Mouse (Mus musculus): ENCODE results near the gene Mrpl51. TPM values are rescaled to one million over a fixed set of nuclear protein-coding genes. Genes with fewer than 3 reads are reported as not detected.

Gene Mrpl51
- polyA plus RNA-seq, 1 experiment from 2014 or later = 232 TPM

DNA sequence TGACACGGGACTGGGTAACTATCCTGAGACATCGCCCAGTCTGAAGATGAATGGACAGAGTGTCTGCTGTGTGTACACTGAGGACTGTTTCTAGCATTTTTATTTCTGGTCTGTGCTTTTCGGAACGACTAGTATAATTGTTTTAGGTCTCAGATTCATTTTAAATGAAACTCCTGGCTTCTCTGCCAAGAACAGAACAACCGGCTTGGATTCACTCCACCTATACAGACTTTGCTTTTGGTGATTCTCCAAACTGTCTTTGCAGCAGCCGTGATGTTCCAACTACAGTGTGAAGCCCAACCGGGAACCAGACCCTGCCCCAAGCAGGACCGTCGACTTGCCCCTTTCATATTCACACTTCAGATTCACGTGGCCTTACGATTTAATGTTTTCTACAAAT, 26.3 kb downstream of the Mrpl51 start:
- H3K27me3 ChIP-seq (ENCODE audit: control insufficient read depth, insufficient read depth, low read length) = no peaks in the 10 kb centered on the region
- H3K4me2 ChIP-seq (ENCODE audit: low read depth, low read length) = no peak overlapping the region
- ATAC-seq (ENCODE audit: insufficient read depth, low FRiP score) = no peak
- peaks cover 7% of the 10 kb centered on the region; the same call in 1 of the 2 replicates for H3K4me1 ChIP-seq (ENCODE audit: control insufficient read depth, insufficient read depth, low read length)
- no peaks in the 10 kb centered on the region; the same call in 1 of the 2 replicates for H3K9me3 ChIP-seq (replicated peaks; ENCODE audit: control insufficient read depth, low read length)
- 0 out of 2 replicates have a peak overlapping the region, but pooled peaks have one; percentile 16 for H3K27ac ChIP-seq (ENCODE audit: low read length)
- no peaks in the 10 kb centered on the region for H3K36me3 ChIP-seq (ENCODE audit: control insufficient read depth, insufficient read depth, low read length)
- no peak overlapping the region for H3K4me3 ChIP-seq (replicated peaks; ENCODE audit: low read length)
- WGBS = 78% methylated on average over 11 of the region's 11 CpGs
- H3K9ac ChIP-seq (ENCODE audit: low read length) = no peak overlapping the region

DNA sequence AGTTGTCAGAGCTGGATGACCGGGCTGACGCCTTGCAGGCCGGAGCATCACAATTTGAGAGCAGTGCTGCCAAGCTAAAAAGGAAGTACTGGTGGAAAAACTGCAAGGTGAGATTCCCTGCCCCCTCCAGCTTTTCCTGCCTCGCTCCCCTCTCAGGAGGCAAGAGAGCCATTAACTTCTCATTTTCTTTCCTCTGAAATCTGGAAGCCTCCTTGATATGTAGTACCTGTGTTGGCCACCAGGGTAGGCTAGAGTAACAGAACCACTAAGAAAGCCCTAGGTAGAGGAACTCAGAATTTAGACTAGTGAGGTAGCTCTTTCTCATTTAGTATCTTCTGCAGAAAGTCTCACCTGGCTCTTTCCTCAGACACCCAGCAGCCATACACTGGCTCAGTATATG, 27.4 kb downstream of the Mrpl51 start:
- H3K9ac ChIP-seq (ENCODE audit: low read length) = no peak overlapping the region
- no peak overlapping the region for H3K27ac ChIP-seq (ENCODE audit: low read length)
- no peaks in the 10 kb centered on the region for H3K36me3 ChIP-seq (ENCODE audit: control insufficient read depth, insufficient read depth, low read length)
- peaks cover 7% of the 10 kb centered on the region; the same call in 1 of the 2 replicates for H3K4me1 ChIP-seq (ENCODE audit: control insufficient read depth, insufficient read depth, low read length)
- H3K4me3 ChIP-seq (replicated peaks; ENCODE audit: low read length) = no peak overlapping the region
- no peak for ATAC-seq (ENCODE audit: insufficient read depth, low FRiP score)
- no peaks in the 10 kb centered on the region for H3K27me3 ChIP-seq (ENCODE audit: control insufficient read depth, insufficient read depth, low read length)
- H3K4me2 ChIP-seq (ENCODE audit: low read depth, low read length) = no peak overlapping the region
- WGBS = 64% methylated on average over 4 of the region's 4 CpGs
- no peaks in the 10 kb centered on the region; the same call in 1 of the 2 replicates for H3K9me3 ChIP-seq (replicated peaks; ENCODE audit: control insufficient read depth, low read length)

DNA sequence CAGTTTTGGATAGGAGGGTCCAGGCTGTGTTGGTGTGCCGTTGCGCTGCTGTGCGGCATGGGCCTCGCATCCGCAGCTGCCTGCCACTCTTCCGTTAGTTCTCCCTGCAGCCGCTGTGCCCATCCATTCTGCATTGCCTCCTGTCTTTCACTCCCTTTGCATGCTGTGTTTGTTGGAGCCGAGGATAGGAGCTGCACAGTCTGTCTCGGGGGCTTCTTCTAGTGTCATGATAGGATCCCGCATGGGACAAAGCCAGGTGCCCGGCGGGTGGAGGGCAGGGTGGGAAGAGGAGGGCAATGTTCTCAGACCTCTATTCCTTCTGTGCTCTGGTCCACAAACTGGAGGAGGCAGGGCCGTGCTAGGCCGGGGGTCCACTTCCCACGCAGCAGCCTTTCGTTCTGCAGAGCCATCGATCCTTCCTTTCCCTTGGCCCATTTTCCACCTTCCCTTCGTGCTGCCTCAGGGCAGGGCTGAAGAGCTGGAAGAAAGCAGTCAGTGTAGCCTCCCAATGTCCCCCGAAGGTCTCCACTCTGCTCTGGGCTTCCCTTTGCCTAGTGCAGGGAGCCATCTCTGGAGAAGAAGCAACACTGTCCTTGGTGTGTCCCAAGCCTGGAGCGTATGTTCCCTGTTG, 29.6 kb downstream of the Mrpl51 start:
- no peaks in the 10 kb centered on the region for H3K36me3 ChIP-seq (ENCODE audit: control insufficient read depth, insufficient read depth, low read length)
- H3K27me3 ChIP-seq (ENCODE audit: control insufficient read depth, insufficient read depth, low read length) = no peaks in the 10 kb centered on the region
- H3K9ac ChIP-seq (ENCODE audit: low read length) = no peak overlapping the region
- no peak overlapping the region for H3K4me3 ChIP-seq (replicated peaks; ENCODE audit: low read length)
- no peak overlapping the region for H3K27ac ChIP-seq (ENCODE audit: low read length)
- H3K4me2 ChIP-seq (ENCODE audit: low read depth, low read length) = no peak overlapping the region
- H3K4me1 ChIP-seq (ENCODE audit: control insufficient read depth, insufficient read depth, low read length) = 0 out of 2 replicates have a peak, but pooled peaks cover 3% of the 10 kb centered on the region
- no peaks in the 10 kb centered on the region; the same call in 1 of the 2 replicates for H3K9me3 ChIP-seq (replicated peaks; ENCODE audit: control insufficient read depth, low read length)
- 91% methylated on average over 20 of the region's 20 CpGs for WGBS
- no peak for ATAC-seq (ENCODE audit: insufficient read depth, low FRiP score)

DNA sequence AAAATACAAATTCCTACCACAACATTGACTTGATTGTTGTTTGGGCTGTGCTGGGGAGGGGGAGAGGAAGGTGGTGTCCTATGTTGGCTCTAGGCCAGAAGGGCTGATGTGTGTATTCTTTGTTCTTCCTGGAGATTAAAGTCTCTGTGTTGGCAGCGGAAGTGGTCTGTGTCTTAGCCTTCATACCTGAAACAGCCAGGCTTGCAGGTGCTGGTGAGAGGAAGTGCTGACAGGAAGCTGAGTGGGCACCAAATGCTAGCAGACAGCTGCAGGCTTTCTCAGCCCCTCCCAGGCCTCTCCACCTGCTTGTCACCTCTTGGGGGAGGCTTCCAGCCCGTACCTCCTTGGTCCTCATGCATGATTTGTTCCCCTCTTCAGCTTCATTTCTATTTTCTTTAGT, 30.5 kb downstream of the Mrpl51 start:
- Histone ChIP-seq H3K27ac (ENCODE audit: low read length) (no peak overlapping the region), H3K9ac (ENCODE audit: low read length) (no peak overlapping the region), H3K36me3 (ENCODE audit: control insufficient read depth, insufficient read depth, low read length) (no peaks in the 10 kb centered on the region), H3K4me2 (ENCODE audit: low read depth, low read length) (no peak overlapping the region), H3K27me3 (ENCODE audit: control insufficient read depth, insufficient read depth, low read length) (no peaks in the 10 kb centered on the region), H3K4me3 (replicated peaks; ENCODE audit: low read length) (no peak overlapping the region), H3K9me3 (replicated peaks; ENCODE audit: control insufficient read depth, low read length) (no peaks in the 10 kb centered on the region; the same call in 1 of the 2 replicates), H3K4me1 (ENCODE audit: control insufficient read depth, insufficient read depth, low read length) (no peaks in the 10 kb centered on the region)
- no peak for ATAC-seq (ENCODE audit: insufficient read depth, low FRiP score)
- WGBS = 54% methylated on average over 2 of the region's 2 CpGs

DNA sequence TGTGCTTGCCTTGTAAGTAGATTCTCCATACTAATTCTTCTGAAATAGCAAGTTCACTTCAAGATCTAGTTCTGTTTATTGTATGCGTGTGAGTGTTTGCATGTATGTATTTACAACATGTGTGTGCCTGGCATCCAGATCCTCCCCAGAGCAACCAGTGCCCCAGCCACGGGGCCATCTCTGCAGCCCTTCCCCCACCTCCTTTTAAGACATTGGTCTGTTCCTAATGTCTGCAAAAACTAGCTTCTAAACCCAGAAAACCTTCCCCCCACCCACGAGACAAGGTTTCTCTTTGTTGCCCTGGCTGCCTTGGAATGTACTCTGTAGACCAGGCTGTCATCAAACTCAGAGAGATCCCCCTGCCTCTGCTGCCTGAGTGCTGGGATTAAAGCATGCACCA, 31.0 kb downstream of the Mrpl51 start:
- WGBS = 77% methylated on average over 3 of the region's 3 CpGs
- no peaks in the 10 kb centered on the region for H3K36me3 ChIP-seq (ENCODE audit: control insufficient read depth, insufficient read depth, low read length)

DNA sequence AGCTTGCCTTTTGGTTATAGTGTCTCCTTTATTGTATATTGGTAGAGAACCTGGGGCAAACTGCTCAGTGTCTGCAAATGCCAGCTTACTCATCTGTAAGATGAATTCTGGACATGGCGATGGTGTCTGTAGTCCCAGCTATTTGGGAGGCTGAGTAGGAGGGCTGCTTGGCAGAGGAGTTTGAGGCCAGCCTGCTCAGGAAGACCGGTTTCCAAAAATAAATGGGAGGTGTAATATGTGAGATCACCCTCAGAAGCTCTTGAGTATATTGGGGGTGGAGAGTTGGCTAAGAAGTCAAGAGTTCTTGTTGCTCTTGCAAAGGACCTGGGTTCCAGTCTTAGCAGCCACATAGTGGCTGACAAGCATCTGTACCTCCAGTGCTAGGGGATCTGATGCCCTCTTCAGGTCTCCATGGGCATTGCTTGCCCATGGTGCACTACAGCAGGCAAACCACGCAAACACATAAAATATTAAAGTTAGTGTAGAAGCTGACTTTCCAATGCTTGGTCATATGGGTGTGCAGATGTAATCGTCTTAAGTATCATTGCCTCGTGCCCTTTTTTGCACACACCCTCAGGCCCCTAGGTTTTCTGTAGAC, 34.0 kb downstream of the Mrpl51 start:
- Histone ChIP-seq H3K27me3 (ENCODE audit: control insufficient read depth, insufficient read depth, low read length) (no peaks in the 10 kb centered on the region), H3K4me1 (ENCODE audit: control insufficient read depth, insufficient read depth, low read length) (0 out of 2 replicates have a peak, but pooled peaks cover under 1% of the 10 kb centered on the region), H3K36me3 (ENCODE audit: control insufficient read depth, insufficient read depth, low read length) (no peaks in the 10 kb centered on the region), H3K27ac (ENCODE audit: low read length) (no peak overlapping the region), H3K9ac (ENCODE audit: low read length) (no peak overlapping the region), H3K9me3 (replicated peaks; ENCODE audit: control insufficient read depth, low read length) (no peaks in the 10 kb centered on the region), H3K4me3 (replicated peaks; ENCODE audit: low read length) (no peak overlapping the region), H3K4me2 (ENCODE audit: low read depth, low read length) (no peak overlapping the region)
- WGBS = 84% methylated on average over 5 of the region's 5 CpGs
- no peak for ATAC-seq (ENCODE audit: insufficient read depth, low FRiP score)

More for the DNA sequence above, 31.0 kb downstream of the Mrpl51 start:
- Histone ChIP-seq H3K9me3 (replicated peaks; ENCODE audit: control insufficient read depth, low read length) (no peaks in the 10 kb centered on the region; the same call in 1 of the 2 replicates), H3K4me3 (replicated peaks; ENCODE audit: low read length) (no peak overlapping the region), H3K27me3 (ENCODE audit: control insufficient read depth, insufficient read depth, low read length) (no peaks in the 10 kb centered on the region), H3K27ac (ENCODE audit: low read length) (no peak overlapping the region), H3K9ac (ENCODE audit: low read length) (no peak overlapping the region), H3K4me1 (ENCODE audit: control insufficient read depth, insufficient read depth, low read length) (no peaks in the 10 kb centered on the region), H3K4me2 (ENCODE audit: low read depth, low read length) (no peak overlapping the region)
- ATAC-seq (ENCODE audit: insufficient read depth, low FRiP score) = no peak

DNA sequence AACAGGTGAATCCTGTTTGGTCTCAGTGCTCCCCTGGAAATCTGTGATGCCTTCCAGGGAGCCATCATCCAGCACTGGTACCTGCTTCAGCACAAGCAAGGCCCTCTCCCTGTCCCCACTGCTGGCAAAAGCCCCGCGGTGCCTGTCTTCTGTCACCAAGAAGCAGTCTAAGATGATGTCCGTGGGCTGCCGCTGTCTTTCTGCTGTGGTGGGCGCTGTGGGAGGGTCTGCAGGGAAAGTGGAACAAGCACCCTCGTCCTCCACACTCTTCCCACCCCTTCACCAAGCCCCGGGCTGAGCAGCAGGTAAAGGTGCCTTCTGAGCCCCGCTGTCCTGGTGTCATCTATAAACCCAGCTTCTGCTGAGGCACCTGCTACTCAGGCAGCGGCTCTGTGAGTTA, 39.0 kb downstream of the Mrpl51 start:
- no peaks in the 10 kb centered on the region for H3K27me3 ChIP-seq (ENCODE audit: control insufficient read depth, insufficient read depth, low read length)
- H3K4me1 ChIP-seq (ENCODE audit: control insufficient read depth, insufficient read depth, low read length) = peaks cover 19% of the 10 kb centered on the region; the same call in 1 of the 2 replicates
- peak overlapping the region; percentile 98 for H3K4me2 ChIP-seq (ENCODE audit: low read depth, low read length)
- 63% methylated on average over 9 of the region's 9 CpGs for WGBS
- H3K9me3 ChIP-seq (replicated peaks; ENCODE audit: control insufficient read depth, low read length) = no peaks in the 10 kb centered on the region
- H3K9ac ChIP-seq (ENCODE audit: low read length) = no peak overlapping the region
- H3K36me3 ChIP-seq (ENCODE audit: control insufficient read depth, insufficient read depth, low read length) = no peaks in the 10 kb centered on the region
- no peak overlapping the region for H3K27ac ChIP-seq (ENCODE audit: low read length)
- no peak for ATAC-seq (ENCODE audit: insufficient read depth, low FRiP score)
- no peak overlapping the region for H3K4me3 ChIP-seq (replicated peaks; ENCODE audit: low read length)

DNA sequence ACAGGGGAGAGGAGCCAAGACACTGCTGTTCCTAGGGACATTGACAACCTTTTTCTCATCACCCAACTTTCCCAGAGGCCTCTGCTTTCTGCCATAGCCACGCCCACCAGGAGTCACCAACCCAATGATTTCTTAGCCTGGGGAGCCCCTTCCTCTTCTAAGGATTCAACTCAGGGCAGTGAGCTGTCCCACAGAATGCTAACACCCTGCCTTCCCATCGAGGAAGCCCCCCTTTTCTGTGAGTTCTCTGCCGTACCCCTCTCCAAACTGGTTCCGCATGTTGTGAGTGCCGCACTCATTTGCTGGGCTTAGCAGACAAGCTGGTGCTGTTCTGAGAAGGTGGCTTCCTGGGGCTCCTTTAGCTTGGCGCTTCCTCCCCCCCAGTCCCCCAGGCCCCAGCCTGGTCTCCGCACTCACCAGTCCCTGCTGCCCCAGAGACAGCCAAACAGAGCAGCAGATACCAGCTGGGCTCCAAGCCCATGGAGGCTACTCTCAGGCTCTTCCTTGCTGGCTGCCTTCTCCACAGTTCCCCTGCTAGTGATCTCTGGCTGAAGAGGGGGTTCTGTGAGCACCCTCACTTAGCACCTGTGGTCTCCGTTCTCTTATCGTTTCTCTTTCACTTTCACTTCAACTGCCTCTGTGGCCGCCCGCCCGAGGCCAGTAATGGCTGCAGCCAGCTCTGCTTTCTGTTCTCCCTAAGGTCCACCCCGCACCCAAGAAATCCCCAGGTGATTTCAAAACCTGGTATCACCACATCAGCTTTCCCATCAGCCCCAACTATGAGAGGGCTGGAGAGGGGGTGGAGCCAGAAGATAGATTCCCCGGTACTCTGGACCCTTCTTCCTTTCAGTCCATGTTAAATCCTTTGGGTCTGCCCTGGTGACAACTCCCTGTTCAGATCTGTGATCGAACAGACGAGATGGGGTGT, 39.8 kb downstream of the Mrpl51 start, which contains the start of gene Tapbpl:
TSS of gene Tapbpl (minus strand) at position 744 of the 928 bp plus-strand sequence.
- 2% methylated on average over 16 of the region's 16 CpGs for WGBS
- Histone ChIP-seq H3K27ac (ENCODE audit: low read length) (peak within 1 kb of the TSS; percentile 90), H3K27me3 (ENCODE audit: control insufficient read depth, insufficient read depth, low read length) (no peaks in the 10 kb centered on the region), H3K4me2 (ENCODE audit: low read depth, low read length) (peak within 1 kb of the TSS; percentile 98), H3K36me3 (ENCODE audit: control insufficient read depth, insufficient read depth, low read length) (no peaks in the 10 kb centered on the region), H3K9me3 (replicated peaks; ENCODE audit: control insufficient read depth, low read length) (no peaks in the 10 kb centered on the region), H3K4me1 (ENCODE audit: control insufficient read depth, insufficient read depth, low read length) (peaks cover 19% of the 10 kb centered on the region; the same call in 1 of the 2 replicates), H3K9ac (ENCODE audit: low read length) (peak within 1 kb of the TSS; percentile 92), H3K4me3 (replicated peaks; ENCODE audit: low read length) (peak within 1 kb of the TSS; percentile 69)
- ATAC-seq (ENCODE audit: insufficient read depth, low FRiP score) = peak; percentile 52; the same call in 1 of the 2 replicates
